Mouse (Mus musculus): Measurements from ENCODE around the gene Ifitm2.
"Not testable (repeated sequence)": the region's sequence is repeated elsewhere in the genome, so short reads cannot be mapped to it uniquely, and the experiment has no call there.

Ifitm2 gene

GRCm38 (mm10) chr7:140955758-140956555 lies at the start of gene Ifitm2, which contains the start of gene Gm45717:
Ifitm2 (minus strand) TSS chr7:140955987.
Gm45717 (minus strand) TSS chr7:140955937.
- DNase-seq (ENCODE audit: extremely low read depth, low read depth), result peak; percentile 94

- DNase-seq (ENCODE audit: extremely low read depth, low read depth), result no peak
These were observed 47.6 kb upstream of the Ifitm2 start for GRCm38 (mm10) chr7:141003248-141004010.

- DNase-seq (ENCODE audit: extremely low read depth, low read depth), result no peak
These were observed 45.3 kb upstream of the Ifitm2 start for GRCm38 (mm10) chr7:141000881-141001708.

- DNase-seq (ENCODE audit: extremely low read depth, low read depth), result no peak
These were observed 43.3 kb upstream of the Ifitm2 start for GRCm38 (mm10) chr7:140998853-140999700.

GRCm38 (mm10) chr7:140997817-140998216 lies 42.0 kb upstream of the Ifitm2 start:
- no peak for DNase-seq (ENCODE audit: extremely low read depth, low read depth)

GRCm38 (mm10) chr7:140991117-140991689 lies 35.4 kb upstream of the Ifitm2 start:
- no peak for DNase-seq (ENCODE audit: extremely low read depth, low read depth)

GRCm38 (mm10) chr7:140990622-140991021 lies 34.8 kb upstream of the Ifitm2 start:
- no peak for DNase-seq (ENCODE audit: extremely low read depth, low read depth)

GRCm38 (mm10) chr7:140990185-140990584 lies 34.4 kb upstream of the Ifitm2 start:
- no peak for DNase-seq (ENCODE audit: extremely low read depth, low read depth)

GRCm38 (mm10) chr7:140989022-140989421 lies 33.2 kb upstream of the Ifitm2 start:
- DNase-seq (ENCODE audit: extremely low read depth, low read depth), result no peak

GRCm38 (mm10) chr7:140987182-140988138 lies 31.7 kb upstream of the Ifitm2 start:
- no peak for DNase-seq (ENCODE audit: extremely low read depth, low read depth)

- DNase-seq (ENCODE audit: extremely low read depth, low read depth), result no peak
These were observed 27.2 kb upstream of the Ifitm2 start for GRCm38 (mm10) chr7:140982971-140983370.

GRCm38 (mm10) chr7:140981704-140982103 lies 25.9 kb upstream of the Ifitm2 start:
- DNase-seq (ENCODE audit: extremely low read depth, low read depth), result peak; percentile 55

- not testable (repeated sequence) for DNase-seq (ENCODE audit: extremely low read depth, low read depth)
These were observed 20.9 kb upstream of the Ifitm2 start for GRCm38 (mm10) chr7:140976720-140977119.

- DNase-seq (ENCODE audit: extremely low read depth, low read depth), result no peak
These were observed 19.7 kb upstream of the Ifitm2 start for GRCm38 (mm10) chr7:140975465-140975864.

GRCm38 (mm10) chr7:140974940-140975339 lies 19.2 kb upstream of the Ifitm2 start:
- DNase-seq (ENCODE audit: extremely low read depth, low read depth), result no peak

- no peak for DNase-seq (ENCODE audit: extremely low read depth, low read depth)
These were observed 17.8 kb upstream of the Ifitm2 start for GRCm38 (mm10) chr7:140973396-140974165.

- DNase-seq (ENCODE audit: extremely low read depth, low read depth), result no peak
These were observed 15.8 kb upstream of the Ifitm2 start for GRCm38 (mm10) chr7:140971479-140972171.

- no peak for DNase-seq (ENCODE audit: extremely low read depth, low read depth)
These were observed 15.1 kb upstream of the Ifitm2 start for GRCm38 (mm10) chr7:140970931-140971330.
